Comparison of ENCODE assay signal across 31 mouse cellular contexts in the genomic region with DNA sequence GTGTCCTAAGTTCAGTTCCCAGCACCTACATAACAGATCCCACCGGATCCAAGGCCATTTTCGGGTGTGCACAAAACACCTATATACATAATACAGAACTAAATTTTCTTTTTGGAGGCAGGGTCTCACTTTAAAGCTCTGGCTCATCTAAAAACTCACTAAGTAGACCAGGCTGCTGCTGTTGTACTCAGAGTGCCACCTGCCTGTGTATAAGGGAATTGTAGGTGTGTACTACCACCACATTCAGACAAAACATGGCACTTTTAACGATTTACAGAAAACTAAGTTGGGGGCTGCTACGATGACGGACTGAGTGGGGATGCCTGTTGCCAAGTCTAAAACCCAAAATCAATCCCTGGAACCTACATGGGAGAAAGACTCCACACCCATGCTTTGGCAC. TPM values are rescaled to one million over a fixed set of nuclear protein-coding genes. Genes with fewer than 3 reads are reported as not detected.
DNase-seq lines count a peak whose midpoint lies in the region; ATAC-seq and TF ChIP-seq lines count a peak whose summit lies in the region.
"Had no signal": no experiment of that assay in that cellular context is flagged by ENCODE, and none has a peak within 500 bp of the region (broad histone marks: within the 10 kb centered on the region; RNA-seq: fewer than 3 reads in every experiment).

No protein-coding gene starts in this region.

- no peak overlapping the region for H3K4me2 ChIP-seq in forebrain, postnatal 0 days (ENCODE audit: low read depth)
- no peak overlapping the region for H3K4me2 ChIP-seq in forebrain, embryonic 11.5 days (ENCODE audit: low read depth, low read length, severe bottlenecking)
- no peak overlapping the region for H3K4me2 ChIP-seq in kidney, postnatal 0 days (ENCODE audit: low read length)
- no peak overlapping the region for H3K4me2 ChIP-seq in lung, embryonic 14.5 days
- H3K4me2 ChIP-seq in stomach, postnatal 0 days (replicated peaks; ENCODE audit: low read depth) = no peak overlapping the region
- H3K4me2 ChIP-seq: embryonic facial prominence, embryonic 13.5 days; heart, embryonic 11.5 days; hindbrain, embryonic 13.5 days; liver, embryonic 15.5 days; neural tube, embryonic 12.5 days had no signal

- no peaks in the 10 kb centered on the region for H3K4me1 ChIP-seq in forebrain, postnatal 0 days (ENCODE audit: insufficient read depth)
- H3K4me1 ChIP-seq in forebrain, embryonic 11.5 days (replicated peaks; ENCODE audit: control insufficient read depth, insufficient read depth, low read length) = no peaks in the 10 kb centered on the region
- no peaks in the 10 kb centered on the region for H3K4me1 ChIP-seq in kidney, postnatal 0 days (replicated peaks; ENCODE audit: insufficient read depth, low read length)
- H3K4me1 ChIP-seq in lung, embryonic 14.5 days (ENCODE audit: insufficient read depth) = no peaks in the 10 kb centered on the region
- H3K4me1 ChIP-seq in stomach, postnatal 0 days (replicated peaks; ENCODE audit: control insufficient read depth, insufficient read depth) = no peaks in the 10 kb centered on the region
- H3K4me1 ChIP-seq: liver, embryonic 15.5 days had no signal

- H3K4me3 ChIP-seq in forebrain, postnatal 0 days (ENCODE audit: low read depth, low read length) = no peak overlapping the region
- H3K4me3 ChIP-seq in forebrain, embryonic 11.5 days (ENCODE audit: low read depth, low read length) = no peak overlapping the region
- H3K4me3 ChIP-seq in kidney, postnatal 0 days (replicated peaks; ENCODE audit: low read depth, low read length) = no peak overlapping the region
- H3K4me3 ChIP-seq in lung, embryonic 14.5 days (ENCODE audit: low read depth, low read length) = no peak overlapping the region
- H3K4me3 ChIP-seq in stomach, postnatal 0 days (ENCODE audit: low read depth, low read length) = no peak overlapping the region
- H3K4me3 ChIP-seq: embryonic facial prominence, embryonic 13.5 days; forebrain, embryonic 10.5 days; hindbrain, embryonic 13.5 days; liver, embryonic 15.5 days; midbrain, embryonic 10.5 days; myocyte; neural tube, embryonic 12.5 days had no signal

- no peak overlapping the region for H3K27ac ChIP-seq in forebrain, postnatal 0 days (ENCODE audit: low read depth, low read length)
- H3K27ac ChIP-seq in forebrain, embryonic 11.5 days (ENCODE audit: low read depth, low read length) = no peak overlapping the region
- H3K27ac ChIP-seq in kidney, postnatal 0 days = no peak overlapping the region
- no peak overlapping the region for H3K27ac ChIP-seq in lung, embryonic 14.5 days (ENCODE audit: low read depth)
- H3K27ac ChIP-seq in stomach, postnatal 0 days (replicated peaks) = no peak overlapping the region
- H3K27ac ChIP-seq: embryonic facial prominence, embryonic 13.5 days; forebrain, embryonic 10.5 days; hindbrain, embryonic 13.5 days; liver, embryonic 15.5 days; midbrain, embryonic 10.5 days; neural tube, embryonic 12.5 days had no signal

- H3K9me3 ChIP-seq in forebrain, postnatal 0 days (ENCODE audit: low read length) = no peaks in the 10 kb centered on the region
- no peaks in the 10 kb centered on the region for H3K9me3 ChIP-seq in forebrain, embryonic 11.5 days (ENCODE audit: control insufficient read depth, low read length)
- no peaks in the 10 kb centered on the region for H3K9me3 ChIP-seq in kidney, postnatal 0 days (replicated peaks; ENCODE audit: low read length)
- no peaks in the 10 kb centered on the region for H3K9me3 ChIP-seq in lung, embryonic 14.5 days (ENCODE audit: low read depth, low read length)
- H3K9me3 ChIP-seq in stomach, postnatal 0 days (ENCODE audit: control insufficient read depth, low read length) = no peaks in the 10 kb centered on the region
- H3K9me3 ChIP-seq: embryonic facial prominence, embryonic 13.5 days; forebrain, embryonic 10.5 days; hindbrain, embryonic 13.5 days; liver, embryonic 15.5 days; midbrain, embryonic 10.5 days; neural tube, embryonic 12.5 days had no signal

- peaks cover 38% of the 10 kb centered on the region for H3K36me3 ChIP-seq in forebrain, postnatal 0 days (ENCODE audit: insufficient read depth)
- no peaks in the 10 kb centered on the region for H3K36me3 ChIP-seq in forebrain, embryonic 11.5 days (ENCODE audit: control insufficient read depth, insufficient read depth, low read length)
- peaks cover 29% of the 10 kb centered on the region; the same call in 1 of the 2 replicates for H3K36me3 ChIP-seq in kidney, postnatal 0 days (ENCODE audit: insufficient read depth, low read length)
- peaks cover 12% of the 10 kb centered on the region; the same call in 1 of the 2 replicates for H3K36me3 ChIP-seq in lung, embryonic 14.5 days (ENCODE audit: insufficient read depth)
- 0 out of 2 replicates have a peak, but pooled peaks cover 6% of the 10 kb centered on the region for H3K36me3 ChIP-seq in stomach, postnatal 0 days (ENCODE audit: control insufficient read depth, insufficient read depth, low read length)

- WGBS in forebrain, postnatal 0 days = 84% methylated on average over 5 of the region's 5 CpGs
- 92% methylated on average over 5 of the region's 5 CpGs for WGBS in forebrain, embryonic 11.5 days
- WGBS in kidney, postnatal 0 days = 89% methylated on average over 5 of the region's 5 CpGs
- 87% methylated on average over 5 of the region's 5 CpGs for WGBS in lung, embryonic 14.5 days
- WGBS in stomach, postnatal 0 days = 87% methylated on average over 5 of the region's 5 CpGs

- TF ChIP-seq CTCF in forebrain, postnatal 0 days (IDR thresholded peaks at IDR 0.05; ENCODE audit: low read depth) = peak; percentile 41; the same call in 1 of the 2 replicates
- peak; percentile 41 for TF ChIP-seq CTCF in kidney, postnatal 0 days (IDR thresholded peaks at IDR 0.05; ENCODE audit: low read depth)
- TF ChIP-seq CTCF in lung, embryonic 14.5 days (IDR thresholded peaks at IDR 0.05; ENCODE audit: low read depth) = peak; percentile 11; the same call in 1 of the 2 replicates
- peak; percentile 41 for TF ChIP-seq CTCF in stomach, postnatal 0 days (IDR thresholded peaks at IDR 0.05; ENCODE audit: low read depth)

- no peak; the same call in 1 of the 2 replicates for ATAC-seq in forebrain, postnatal 0 days
- no peak for ATAC-seq in forebrain, embryonic 11.5 days (replicated peaks; ENCODE audit: low FRiP score)
- no peak for ATAC-seq in kidney, postnatal 0 days (replicated peaks; ENCODE audit: low FRiP score, low read depth)
- no peak for ATAC-seq in lung, embryonic 14.5 days (ENCODE audit: insufficient read depth)
- ATAC-seq in stomach, postnatal 0 days (ENCODE audit: low FRiP score, low TSS enrichment) = no peak
- ATAC-seq: forebrain, embryonic 16.5 days; inflammation-experienced regulatory T-cells, adult 6 months; midbrain, embryonic 16.5 days had no signal

- no peak for TF ChIP-seq EP300 in stomach, postnatal 0 days (optimal IDR thresholded peaks at IDR 0.05)

- no peak for DNase-seq in forebrain, postnatal 0 days
- DNase-seq in forebrain, embryonic 11.5 days (ENCODE audit: low spot score) = no peak
- no peak for DNase-seq in kidney, postnatal 0 days (ENCODE audit: low spot score)
- no peak for DNase-seq in kidney, adult 11 months
- DNase-seq in lung, embryonic 14.5 days = no peak
- no peak for DNase-seq in lung, postnatal 14 days
- no peak for DNase-seq in stomach, postnatal 0 days (ENCODE audit: low spot score)
- no peak for DNase-seq in urinary bladder, adult 2 months (ENCODE audit: low spot score)
- DNase-seq: adrenal gland, postnatal 36 days; cerebellum, adult 18-20 months; cerebellum, postnatal 10 days; gastrocnemius, postnatal 14 days; heart, postnatal 4 days; kidney, adult 8-10 months; kidney, postnatal 14 days; left cerebral cortex, postnatal 4 days; right cerebral cortex, adult 18-20 months; spleen, adult 18-20 months; thymus, adult 18-20 months; thymus, postnatal 25 days had no signal

- no peaks in the 10 kb centered on the region for H3K27me3 ChIP-seq in forebrain, postnatal 0 days (ENCODE audit: insufficient read depth, low read length)
- H3K27me3 ChIP-seq in forebrain, embryonic 11.5 days (ENCODE audit: control insufficient read depth, insufficient read depth, low read length) = no peaks in the 10 kb centered on the region
- no peaks in the 10 kb centered on the region for H3K27me3 ChIP-seq in kidney, postnatal 0 days (ENCODE audit: insufficient read depth, low read length)
- H3K27me3 ChIP-seq in lung, embryonic 14.5 days (ENCODE audit: insufficient read depth, low read length) = no peaks in the 10 kb centered on the region
- H3K27me3 ChIP-seq in stomach, postnatal 0 days (ENCODE audit: control insufficient read depth, insufficient read depth, low read length) = no peaks in the 10 kb centered on the region
- H3K27me3 ChIP-seq: embryonic facial prominence, embryonic 13.5 days; hindbrain, embryonic 13.5 days; liver, embryonic 15.5 days; neural tube, embryonic 12.5 days had no signal

- H3K9ac ChIP-seq in forebrain, postnatal 0 days = no peak overlapping the region
- no peak overlapping the region for H3K9ac ChIP-seq in forebrain, embryonic 11.5 days (ENCODE audit: low read length)
- no peak overlapping the region for H3K9ac ChIP-seq in kidney, postnatal 0 days (ENCODE audit: low read depth, low read length)
- no peak overlapping the region for H3K9ac ChIP-seq in lung, embryonic 14.5 days
- H3K9ac ChIP-seq in stomach, postnatal 0 days (ENCODE audit: low read length) = no peak overlapping the region
- H3K9ac ChIP-seq: embryonic facial prominence, embryonic 13.5 days; hindbrain, embryonic 13.5 days; liver, embryonic 15.5 days; neural tube, embryonic 12.5 days had no signal

RNA-seq across cellular contexts. Expression of gene Pdxk, which starts 14.0 kb away (rescaled TPM):
- total RNA-seq in forebrain, postnatal 0 days (2014; rRNA removed) = 30.5 and 43.6 TPM in 2 replicates
- 20.0 and 30.7 TPM in 2 replicates for polyA plus RNA-seq in forebrain, postnatal 0 days (2015; fragmentation: Nextera tagmentation; extraction: Ambion mirVana)
- polyA plus RNA-seq in forebrain, embryonic 11.5 days (2014; fragmentation: Nextera tagmentation; extraction: Ambion mirVana) = 8.0 and 9.2 TPM in 2 replicates
- 24.0 and 25.2 TPM in 2 replicates for polyA plus RNA-seq in kidney, postnatal 0 days (2015; fragmentation: Nextera tagmentation; extraction: Ambion mirVana)
- 5.9 and 6.9 TPM in 2 replicates for polyA plus RNA-seq in lung, embryonic 14.5 days (2014; fragmentation: Nextera tagmentation; extraction: Ambion mirVana)
- 5.3 and 5.6 TPM in 2 replicates for polyA plus RNA-seq in stomach, postnatal 0 days (2015; fragmentation: Nextera tagmentation; extraction: Ambion mirVana)
- 28.2 and 33.3 TPM in 2 replicates for polyA plus RNA-seq in urinary bladder, adult 2 months (2012; rRNA removed)

RNA-seq across cellular contexts. Expression of gene Cstb, which starts 25.3 kb away (rescaled TPM):
- total RNA-seq in forebrain, postnatal 0 days (2014; rRNA removed) = 55.2 and 59.0 TPM in 2 replicates
- 147 and 190 TPM in 2 replicates for polyA plus RNA-seq in forebrain, postnatal 0 days (2015; fragmentation: Nextera tagmentation; extraction: Ambion mirVana)
- 104 and 112 TPM in 2 replicates for polyA plus RNA-seq in forebrain, embryonic 11.5 days (2014; fragmentation: Nextera tagmentation; extraction: Ambion mirVana)
- 402 and 433 TPM in 2 replicates for polyA plus RNA-seq in kidney, postnatal 0 days (2015; fragmentation: Nextera tagmentation; extraction: Ambion mirVana)
- 201 and 211 TPM in 2 replicates for polyA plus RNA-seq in lung, embryonic 14.5 days (2014; fragmentation: Nextera tagmentation; extraction: Ambion mirVana)
- 636 and 675 TPM in 2 replicates for polyA plus RNA-seq in stomach, postnatal 0 days (2015; fragmentation: Nextera tagmentation; extraction: Ambion mirVana)
- polyA plus RNA-seq in urinary bladder, adult 2 months (2012; rRNA removed) = 205 and 261 TPM in 2 replicates

RNA-seq across cellular contexts. Expression of gene Rrp1, which starts 37.9 kb away (rescaled TPM):
- total RNA-seq in forebrain, postnatal 0 days (2014; rRNA removed) = 256 TPM in 2 replicates
- polyA plus RNA-seq in forebrain, postnatal 0 days (2015; fragmentation: Nextera tagmentation; extraction: Ambion mirVana) = 401 and 455 TPM in 2 replicates
- polyA plus RNA-seq in forebrain, embryonic 11.5 days (2014; fragmentation: Nextera tagmentation; extraction: Ambion mirVana) = 290 and 324 TPM in 2 replicates
- polyA plus RNA-seq in kidney, postnatal 0 days (2015; fragmentation: Nextera tagmentation; extraction: Ambion mirVana) = 232 and 262 TPM in 2 replicates
- 239 and 249 TPM in 2 replicates for polyA plus RNA-seq in lung, embryonic 14.5 days (2014; fragmentation: Nextera tagmentation; extraction: Ambion mirVana)
- polyA plus RNA-seq in stomach, postnatal 0 days (2015; fragmentation: Nextera tagmentation; extraction: Ambion mirVana) = 148 TPM in 2 replicates
- 149 and 195 TPM in 2 replicates for polyA plus RNA-seq in urinary bladder, adult 2 months (2012; rRNA removed)
